Mouse (Mus musculus) left cerebral cortex, postnatal 4 days (tissue): Measurements from ENCODE around the gene Vmn1r57. TPM values are rescaled to one million over a fixed set of nuclear protein-coding genes. Genes with fewer than 3 reads are reported as not detected.
"Not testable (repeated sequence)": the region's sequence is repeated elsewhere in the genome, so short reads cannot be mapped to it uniquely, and the experiment has no call there.

Experiments
- DNase-seq: peaks from one replicate; pipeline ENCODE4 v3.0.0-alpha.2; 2022
- intact Hi-C: fragments of 180-260 bp; cut with DNase I; formaldehyde crosslinking; loops from one replicate; pipeline ENCODE4 v1.15.1; 2025
- total RNA-seq, 2 experiments: library from RNA; stranded (reverse); gene quantifications; 2 replicates each; pipeline ENCODE4 v1.2.3; 2021

Vmn1r57 gene
- total RNA-seq, result not detected

DNA sequence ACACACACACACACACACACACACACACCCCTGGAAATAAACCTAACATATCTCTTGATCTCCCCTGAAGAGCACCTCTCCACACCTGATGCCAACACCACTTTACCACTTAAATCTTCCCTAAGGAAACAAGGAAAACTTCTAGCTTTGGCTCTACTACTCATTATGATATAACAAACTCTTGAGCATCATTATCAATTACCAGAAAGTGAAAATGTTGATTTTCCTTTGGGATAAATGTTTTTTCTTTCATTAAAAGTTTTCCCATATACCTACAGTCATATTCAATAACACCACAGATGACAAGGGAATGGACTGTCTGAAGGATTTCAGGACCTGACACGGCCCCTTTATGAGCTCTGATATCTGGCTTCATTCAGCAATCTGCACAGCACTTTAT is at the start of gene Vmn1r57:
Gene Vmn1r57 (plus strand): TSS at position 301 of the 400 bp plus-strand sequence.
- intact Hi-C loops, DNase-seq: not testable (repeated sequence)

DNA sequence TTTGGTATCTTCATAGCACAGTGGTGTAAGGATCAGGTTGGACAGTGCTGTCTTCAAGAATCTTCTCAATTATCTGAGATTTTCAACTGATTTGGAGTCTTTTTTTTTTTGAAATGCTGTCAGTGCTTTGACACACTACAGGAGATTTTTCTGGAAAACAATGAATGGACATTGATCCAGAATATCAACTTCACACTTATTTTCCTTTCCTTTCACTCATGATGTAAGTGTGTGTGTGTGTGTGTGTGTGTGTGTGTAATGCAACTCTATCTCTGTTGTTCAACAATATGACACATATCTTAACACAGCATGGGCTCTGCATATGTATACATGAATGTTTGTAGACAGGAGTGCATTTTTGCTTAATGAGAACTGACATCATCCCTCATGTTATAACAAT is 21.6 kb upstream of the Vmn1r57 start, which contains the start of gene Vmn1r56:
Gene Vmn1r56 (minus strand): TSS at position 101 of the 400 bp plus-strand sequence.
- intact Hi-C loops, DNase-seq: not testable (repeated sequence)

- intact Hi-C loops, result no loop called here
- no peak for DNase-seq
These were observed 44.8 kb downstream of the Vmn1r57 start for GRCm38 (mm10) chr7:5263051-5263450.

Other genes with a start within 250 kb of the Vmn1r57 start
- 1 to 10 TPM; 1.4 to 1.5 TPM for gene Sbk3, start 247.3 kb upstream of the Vmn1r57 start, total RNA-seq
- 10 to 100 TPM; 58.7 to 61.7 TPM for gene Zfp579, start 222.3 kb upstream of the Vmn1r57 start, total RNA-seq
- gene Zfp524, start 204.1 kb upstream of the Vmn1r57 start, total RNA-seq, result 1 to 10 TPM; 3.9 to 5.0 TPM
- gene Fiz1, start 203.8 kb upstream of the Vmn1r57 start, total RNA-seq, result 10 to 100 TPM; 28.0 to 31.4 TPM
- gene Gm44973, start 203.0 kb upstream of the Vmn1r57 start, total RNA-seq, result not detected
- 10 to 100 TPM; 43.8 to 45.9 TPM for gene Zfp865, start 198.1 kb upstream of the Vmn1r57 start, total RNA-seq
- gene Ccdc106, start 197.9 kb upstream of the Vmn1r57 start, total RNA-seq, result 10 to 100 TPM; 50.4 to 61.6 TPM
- gene 4632433K11Rik, start 184.4 kb upstream of the Vmn1r57 start, total RNA-seq, result not detected
- 1 to 10 TPM; 5.2 to 5.6 TPM for gene Zfp784, start 180.0 kb upstream of the Vmn1r57 start, total RNA-seq
- 10 to 100 TPM; 65.0 to 65.4 TPM for gene Zfp580, start 167.0 kb upstream of the Vmn1r57 start, total RNA-seq
- 100 to 1,000 TPM; 222 to 229 TPM for gene U2af2, start 156.3 kb upstream of the Vmn1r57 start, total RNA-seq
- 100 to 1,000 TPM; 301 to 316 TPM for gene Epn1, start 138.3 kb upstream of the Vmn1r57 start, total RNA-seq
- not detected for gene Rfpl4, start 101.5 kb upstream of the Vmn1r57 start, total RNA-seq
- not detected for gene Rasl2-9, start 92.5 kb upstream of the Vmn1r57 start, total RNA-seq
- not detected for gene Vmn1r55, start 68.8 kb upstream of the Vmn1r57 start, total RNA-seq
- gene Vmn1r56, start 21.7 kb upstream of the Vmn1r57 start, total RNA-seq, result not detected
- gene Gm5065, start 132.0 kb downstream of the Vmn1r57 start, total RNA-seq, result not detected
- gene Nlrp2, start 132.5 kb downstream of the Vmn1r57 start, total RNA-seq, result not detected
- gene Vmn1r58, start 194.9 kb downstream of the Vmn1r57 start, total RNA-seq, result not detected
- gene Vmn1r59, start 238.3 kb downstream of the Vmn1r57 start, total RNA-seq, result not detected